Mouse (Mus musculus): ENCODE measurements around the gene Smdt1. TPM values are rescaled to one million over a fixed set of nuclear protein-coding genes. Genes with fewer than 3 reads are reported as not detected.

Smdt1 gene
- polyA plus RNA-seq, 1 experiment from 2014 or later = 243 TPM

- H3K36me3 ChIP-seq (ENCODE audit: control insufficient read depth, insufficient read depth, low read length) = peaks cover 28% of the 10 kb centered on the region
- H3K4me2 ChIP-seq (ENCODE audit: low read depth, low read length) = no peak overlapping the region
- peaks cover 11% of the 10 kb centered on the region for H3K4me1 ChIP-seq (replicated peaks; ENCODE audit: control insufficient read depth, insufficient read depth, low read length)
- H3K27me3 ChIP-seq (ENCODE audit: control insufficient read depth, insufficient read depth, low read depth, low read length) = no peaks in the 10 kb centered on the region
- no peak overlapping the region for H3K4me3 ChIP-seq (ENCODE audit: low read length)
- no peak overlapping the region for H3K9ac ChIP-seq (ENCODE audit: low read length)
- 93% methylated on average over 12 of the region's 12 CpGs for WGBS
- H3K9me3 ChIP-seq (ENCODE audit: control insufficient read depth, low read length) = no peaks in the 10 kb centered on the region
- H3K27ac ChIP-seq (ENCODE audit: low read length) = no peak overlapping the region
- ATAC-seq (ENCODE audit: low read depth) = no peak
These were observed 9.1 kb downstream of the Smdt1 start for GRCm38 (mm10) chr15:82347852-82348251.

GRCm38 (mm10) chr15:82348258-82348998 lies 9.7 kb downstream of the Smdt1 start:
- Histone ChIP-seq H3K4me3 (ENCODE audit: low read length) (no peak overlapping the region), H3K9me3 (ENCODE audit: control insufficient read depth, low read length) (no peaks in the 10 kb centered on the region), H3K27me3 (ENCODE audit: control insufficient read depth, insufficient read depth, low read depth, low read length) (no peaks in the 10 kb centered on the region), H3K27ac (ENCODE audit: low read length) (no peak overlapping the region), H3K4me1 (replicated peaks; ENCODE audit: control insufficient read depth, insufficient read depth, low read length) (peaks cover 16% of the 10 kb centered on the region), H3K9ac (ENCODE audit: low read length) (no peak overlapping the region), H3K4me2 (ENCODE audit: low read depth, low read length) (no peak overlapping the region), H3K36me3 (ENCODE audit: control insufficient read depth, insufficient read depth, low read length) (peaks cover 28% of the 10 kb centered on the region)
- 81% methylated on average over 8 of the region's 8 CpGs for WGBS
- ATAC-seq (ENCODE audit: low read depth) = no peak

- no peak overlapping the region for H3K4me2 ChIP-seq (ENCODE audit: low read depth, low read length)
- 82% methylated on average over 2 of the region's 2 CpGs for WGBS
- no peaks in the 10 kb centered on the region for H3K27me3 ChIP-seq (ENCODE audit: control insufficient read depth, insufficient read depth, low read depth, low read length)
- H3K9me3 ChIP-seq (ENCODE audit: control insufficient read depth, low read length) = no peaks in the 10 kb centered on the region
- H3K4me1 ChIP-seq (replicated peaks; ENCODE audit: control insufficient read depth, insufficient read depth, low read length) = peaks cover 16% of the 10 kb centered on the region
- no peak overlapping the region for H3K27ac ChIP-seq (ENCODE audit: low read length)
- H3K9ac ChIP-seq (ENCODE audit: low read length) = no peak overlapping the region
- peaks cover 28% of the 10 kb centered on the region for H3K36me3 ChIP-seq (ENCODE audit: control insufficient read depth, insufficient read depth, low read length)
- ATAC-seq (ENCODE audit: low read depth) = no peak
- H3K4me3 ChIP-seq (ENCODE audit: low read length) = no peak overlapping the region
These were observed 10.2 kb downstream of the Smdt1 start for GRCm38 (mm10) chr15:82348999-82349341.

GRCm38 (mm10) chr15:82350349-82350748 lies 11.6 kb downstream of the Smdt1 start:
- Histone ChIP-seq H3K4me1 (replicated peaks; ENCODE audit: control insufficient read depth, insufficient read depth, low read length) (peaks cover 19% of the 10 kb centered on the region), H3K27me3 (ENCODE audit: control insufficient read depth, insufficient read depth, low read depth, low read length) (no peaks in the 10 kb centered on the region), H3K4me2 (ENCODE audit: low read depth, low read length) (no peak overlapping the region), H3K4me3 (ENCODE audit: low read length) (no peak overlapping the region), H3K9me3 (ENCODE audit: control insufficient read depth, low read length) (no peaks in the 10 kb centered on the region), H3K36me3 (ENCODE audit: control insufficient read depth, insufficient read depth, low read length) (peaks cover 28% of the 10 kb centered on the region), H3K27ac (ENCODE audit: low read length) (no peak overlapping the region), H3K9ac (ENCODE audit: low read length) (no peak overlapping the region)
- 82% methylated on average over 4 of the region's 4 CpGs for WGBS
- ATAC-seq (ENCODE audit: low read depth) = no peak

GRCm38 (mm10) chr15:82351480-82351879 lies 12.7 kb downstream of the Smdt1 start:
- H3K9ac ChIP-seq (ENCODE audit: low read length) = no peak overlapping the region
- H3K4me1 ChIP-seq (replicated peaks; ENCODE audit: control insufficient read depth, insufficient read depth, low read length) = peaks cover 19% of the 10 kb centered on the region
- peaks cover 28% of the 10 kb centered on the region for H3K36me3 ChIP-seq (ENCODE audit: control insufficient read depth, insufficient read depth, low read length)
- H3K4me3 ChIP-seq (ENCODE audit: low read length) = no peak overlapping the region
- H3K27me3 ChIP-seq (ENCODE audit: control insufficient read depth, insufficient read depth, low read depth, low read length) = no peaks in the 10 kb centered on the region
- no peaks in the 10 kb centered on the region for H3K9me3 ChIP-seq (ENCODE audit: control insufficient read depth, low read length)
- WGBS = 76% methylated on average over 3 of the region's 3 CpGs
- no peak overlapping the region for H3K4me2 ChIP-seq (ENCODE audit: low read depth, low read length)
- H3K27ac ChIP-seq (ENCODE audit: low read length) = no peak overlapping the region
- ATAC-seq (ENCODE audit: low read depth) = no peak

GRCm38 (mm10) chr15:82353078-82353744 lies 14.5 kb downstream of the Smdt1 start:
- Histone ChIP-seq H3K27me3 (ENCODE audit: control insufficient read depth, insufficient read depth, low read depth, low read length) (no peaks in the 10 kb centered on the region), H3K27ac (ENCODE audit: low read length) (peak overlapping the region; percentile 67), H3K9me3 (ENCODE audit: control insufficient read depth, low read length) (no peaks in the 10 kb centered on the region), H3K36me3 (ENCODE audit: control insufficient read depth, insufficient read depth, low read length) (peaks cover 26% of the 10 kb centered on the region), H3K4me3 (ENCODE audit: low read length) (peak overlapping the region; percentile 90), H3K4me2 (ENCODE audit: low read depth, low read length) (peak overlapping the region; percentile 81), H3K4me1 (replicated peaks; ENCODE audit: control insufficient read depth, insufficient read depth, low read length) (peaks cover 10% of the 10 kb centered on the region), H3K9ac (ENCODE audit: low read length) (peak overlapping the region; percentile 97)
- 21% methylated on average over 14 of the region's 14 CpGs for WGBS
- ATAC-seq (ENCODE audit: low read depth) = no peak

GRCm38 (mm10) chr15:82353745-82354113 lies 15.0 kb downstream of the Smdt1 start:
- peak overlapping the region; percentile 90 for H3K4me3 ChIP-seq (ENCODE audit: low read length)

GRCm38 (mm10) chr15:82354126-82354945 lies 15.6 kb downstream of the Smdt1 start, which contains the start of gene Ndufa6:
Ndufa6 (minus strand) TSS chr15:82354322.
- Histone ChIP-seq H3K27me3 (ENCODE audit: control insufficient read depth, insufficient read depth, low read depth, low read length) (no peaks in the 10 kb centered on the region), H3K4me3 (ENCODE audit: low read length) (peak within 1 kb of the TSS; percentile 90), H3K4me2 (ENCODE audit: low read depth, low read length) (peak within 1 kb of the TSS; percentile 81), H3K27ac (ENCODE audit: low read length) (peak within 1 kb of the TSS; percentile 95), H3K9me3 (ENCODE audit: control insufficient read depth, low read length) (no peaks in the 10 kb centered on the region), H3K36me3 (ENCODE audit: control insufficient read depth, insufficient read depth, low read length) (peaks cover 16% of the 10 kb centered on the region), H3K4me1 (replicated peaks; ENCODE audit: control insufficient read depth, insufficient read depth, low read length) (peaks cover 10% of the 10 kb centered on the region), H3K9ac (ENCODE audit: low read length) (peak within 1 kb of the TSS; percentile 97)
- ATAC-seq (ENCODE audit: low read depth) = peak; percentile 100
- under 1% methylated on average over 57 of the region's 57 CpGs for WGBS

More at GRCm38 (mm10) chr15:82353745-82354113, 15.0 kb downstream of the Smdt1 start:
- WGBS = under 1% methylated on average over 23 of the region's 23 CpGs
- Histone ChIP-seq H3K27ac (ENCODE audit: low read length) (peak overlapping the region; percentile 67), H3K9ac (ENCODE audit: low read length) (peak overlapping the region; percentile 97), H3K36me3 (ENCODE audit: control insufficient read depth, insufficient read depth, low read length) (peaks cover 22% of the 10 kb centered on the region), H3K4me2 (ENCODE audit: low read depth, low read length) (peak overlapping the region; percentile 81), H3K27me3 (ENCODE audit: control insufficient read depth, insufficient read depth, low read depth, low read length) (no peaks in the 10 kb centered on the region), H3K4me1 (replicated peaks; ENCODE audit: control insufficient read depth, insufficient read depth, low read length) (peaks cover 10% of the 10 kb centered on the region), H3K9me3 (ENCODE audit: control insufficient read depth, low read length) (no peaks in the 10 kb centered on the region)
- peak; percentile 17; the same call in 1 of the 2 replicates for ATAC-seq (ENCODE audit: low read depth)

Data from lung, embryonic 16.5 days (tissue).